Mouse (Mus musculus) G1E (cell line): ENCODE data around the gene Alcam.

Experiments used
- CTCF ChIP-seq: IDR thresholded peaks from 2 replicates; pipeline ENCODE4 v1.5.1; 2012; ENCODE audit warnings: low read depth, low read length, inconsistent platforms, mixed read lengths
- GATA2 ChIP-seq: IDR thresholded peaks from 2 replicates; pipeline ENCODE4 v1.6.1; 2012; ENCODE audit warnings: low read depth, low read length, inconsistent platforms, borderline replicate concordance
- POLR2AphosphoS5 ChIP-seq: IDR thresholded peaks from 2 replicates; pipeline ENCODE4 v1.6.1; 2012; ENCODE audit warnings: low read depth, low read length, inconsistent platforms; ENCODE audit not compliant: insufficient replicate concordance
- TAL1 ChIP-seq: conservative IDR thresholded peaks from 2 replicates; pipeline ENCODE4 v1.6.1; 2012; ENCODE audit warnings: low read depth, low read length, inconsistent platforms, mixed read lengths

GRCm38 (mm10) chr16:52280186-52280585 lies 173.7 kb downstream of the Alcam start:
- no peak for TF ChIP-seq TAL1
- no peak for TF ChIP-seq CTCF
- TF ChIP-seq GATA2 = no peak
- no peak for TF ChIP-seq POLR2AphosphoS5
